Mouse (Mus musculus): ENCODE measurements around the gene Ralgapa2. TPM values are rescaled to one million over a fixed set of nuclear protein-coding genes. Genes with fewer than 3 reads are reported as not detected.

Gene Ralgapa2
- total and polyA plus RNA-seq, 3 experiments: 14.5 to 41.3 (median 36.7) TPM

DNA sequence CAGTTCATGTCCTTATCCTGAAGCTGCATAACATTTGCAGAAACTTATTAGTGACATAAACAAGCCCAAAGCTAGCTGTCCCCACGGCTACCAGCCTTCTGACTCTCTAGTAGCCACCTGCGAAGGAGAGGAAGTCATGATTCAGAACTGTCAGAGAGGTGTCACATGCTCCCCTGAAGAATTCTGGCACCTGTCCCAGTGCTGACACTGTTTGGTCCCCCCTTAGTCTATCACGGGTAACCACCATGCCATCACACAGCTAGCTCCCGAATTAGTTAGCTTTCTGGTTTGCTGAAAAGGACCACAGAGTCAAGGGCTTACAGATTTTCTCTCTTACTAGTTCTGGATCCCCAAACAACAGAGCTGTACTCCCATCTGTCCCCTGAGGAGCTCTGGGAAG lies 247.1 kb downstream of the Ralgapa2 start:
- Histone ChIP-seq H3K4me3 (no peak overlapping the region), H3K27ac (no peak overlapping the region), H3K9ac (ENCODE audit: low read depth, low read length) (no peak overlapping the region), H3K79me2 (replicated peaks; ENCODE audit: control insufficient read depth, insufficient read depth, low read length) (no peaks in the 10 kb centered on the region), H3K36me3 (ENCODE audit: control insufficient read depth, insufficient read depth, low read length) (no peaks in the 10 kb centered on the region; the same call in 1 of the 2 replicates), H3K27me3 (ENCODE audit: control insufficient read depth, insufficient read depth, low read length) (no peaks in the 10 kb centered on the region), H3K4me1 (ENCODE audit: control insufficient read depth, insufficient read depth, low read length) (no peaks in the 10 kb centered on the region; the same call in 1 of the 2 replicates)
- intact Hi-C loops (cut with DNase I): no loop called here
- 28% methylated on average over 4 of the region's 4 CpGs for WGBS
- peak; percentile 33 to 43 for DNase-seq
- no peak for TF ChIP-seq EP300 (IDR thresholded peaks at IDR 0.05; ENCODE audit: insufficient read depth, low read depth, low read length)

DNA sequence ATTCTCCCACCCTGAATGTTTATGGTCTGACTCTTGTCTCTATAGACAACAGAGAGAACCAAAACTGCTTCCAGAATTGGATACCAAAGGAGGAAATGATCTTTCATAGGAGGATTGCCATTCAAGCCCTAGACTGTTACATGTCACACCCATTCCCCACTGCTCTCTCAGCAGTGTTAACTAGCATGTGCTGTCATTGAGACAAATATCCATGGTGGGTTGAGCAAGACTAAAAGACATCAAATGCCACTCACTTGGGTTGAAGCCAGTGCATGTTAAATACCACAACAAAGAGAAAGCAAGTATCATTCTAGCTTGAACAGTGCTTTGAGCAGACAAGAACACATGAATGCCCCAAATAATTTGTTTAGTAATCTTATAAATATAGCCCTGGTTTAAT lies 249.2 kb downstream of the Ralgapa2 start:
- intact Hi-C loops (cut with DNase I): no loop called here

DNA sequence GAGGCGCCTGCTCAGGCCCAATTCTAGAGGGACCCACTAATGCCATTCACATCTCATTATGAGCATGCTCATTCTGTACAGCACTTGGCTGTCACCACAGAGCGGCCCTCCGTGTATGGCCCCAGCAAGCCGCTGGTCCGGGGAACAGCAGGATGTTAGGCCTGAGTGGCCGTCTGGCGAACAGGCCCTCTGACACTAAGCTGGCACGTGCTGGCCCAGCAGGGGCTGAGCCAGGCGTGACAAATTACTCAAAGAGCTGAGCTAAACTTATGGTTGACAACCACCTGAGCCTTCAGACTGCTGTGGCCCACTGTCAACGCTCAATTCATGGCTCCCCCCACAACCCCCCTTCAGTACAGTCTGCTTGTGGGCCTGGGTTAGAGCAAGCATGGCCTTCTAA lies 249.9 kb downstream of the Ralgapa2 start:
- TF ChIP-seq CTCF (IDR thresholded peaks at IDR 0.05) (no peak), POLR2A (IDR thresholded peaks at IDR 0.05; ENCODE audit: insufficient read depth, low read depth, low read length) (no peak), EP300 (IDR thresholded peaks at IDR 0.05; ENCODE audit: insufficient read depth, low read depth, low read length) (no peak)
- intact Hi-C loops (cut with DNase I): no loop called here
- Histone ChIP-seq H3K27me3 (ENCODE audit: control insufficient read depth, insufficient read depth, low read length) (no peaks in the 10 kb centered on the region), H3K36me3 (ENCODE audit: control insufficient read depth, insufficient read depth, low read length) (peaks cover 2% of the 10 kb centered on the region; the same call in 1 of the 2 replicates), H3K9ac (ENCODE audit: low read depth, low read length) (no peak overlapping the region), H3K4me3 (no peak overlapping the region), H3K27ac (no peak overlapping the region), H3K4me1 (ENCODE audit: control insufficient read depth, insufficient read depth, low read length) (no peaks in the 10 kb centered on the region; the same call in 1 of the 2 replicates), H3K79me2 (replicated peaks; ENCODE audit: control insufficient read depth, insufficient read depth, low read length) (no peaks in the 10 kb centered on the region)
- no peak for DNase-seq
- WGBS: 70% methylated on average over 10 of the region's 10 CpGs

More for the DNA sequence above, 249.2 kb downstream of the Ralgapa2 start:
- Histone ChIP-seq H3K79me2 (replicated peaks; ENCODE audit: control insufficient read depth, insufficient read depth, low read length) (no peaks in the 10 kb centered on the region), H3K4me3 (no peak overlapping the region), H3K27ac (no peak overlapping the region), H3K4me1 (ENCODE audit: control insufficient read depth, insufficient read depth, low read length) (no peaks in the 10 kb centered on the region; the same call in 1 of the 2 replicates), H3K36me3 (ENCODE audit: control insufficient read depth, insufficient read depth, low read length) (peaks cover 2% of the 10 kb centered on the region; the same call in 1 of the 2 replicates), H3K27me3 (ENCODE audit: control insufficient read depth, insufficient read depth, low read length) (no peaks in the 10 kb centered on the region), H3K9ac (ENCODE audit: low read depth, low read length) (no peak overlapping the region)
- no peak for TF ChIP-seq CTCF (IDR thresholded peaks at IDR 0.05)
- no peak for TF ChIP-seq POLR2A (IDR thresholded peaks at IDR 0.05; ENCODE audit: insufficient read depth, low read depth, low read length)
- TF ChIP-seq EP300 (IDR thresholded peaks at IDR 0.05; ENCODE audit: insufficient read depth, low read depth, low read length): no peak
- no peak for DNase-seq

DNA sequence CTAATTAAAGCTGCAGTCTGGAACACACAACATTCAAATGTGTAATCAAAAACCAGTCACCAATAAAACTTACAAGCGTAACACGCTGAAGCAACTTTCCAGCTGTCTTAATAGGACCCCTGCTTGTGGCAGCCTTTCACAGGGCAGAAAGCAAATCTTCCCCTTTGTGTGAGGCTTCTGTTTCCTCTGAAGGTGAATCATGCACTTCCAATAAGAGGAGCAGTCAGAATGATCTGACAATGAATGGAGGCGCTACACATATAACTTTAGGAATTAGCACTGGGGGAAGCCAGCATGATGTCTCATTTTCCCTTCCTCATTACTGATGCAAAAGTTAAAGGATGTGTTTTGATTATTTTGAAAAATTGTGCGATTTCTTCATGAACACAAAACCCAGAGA lies 251.0 kb downstream of the Ralgapa2 start:
- TF ChIP-seq POLR2A (IDR thresholded peaks at IDR 0.05; ENCODE audit: insufficient read depth, low read depth, low read length) (no peak), CTCF (IDR thresholded peaks at IDR 0.05) (no peak)
- Histone ChIP-seq H3K79me2 (replicated peaks; ENCODE audit: control insufficient read depth, insufficient read depth, low read length) (no peaks in the 10 kb centered on the region), H3K4me1 (ENCODE audit: control insufficient read depth, insufficient read depth, low read length) (peaks cover 1% of the 10 kb centered on the region; the same call in 1 of the 2 replicates), H3K9ac (ENCODE audit: low read depth, low read length) (no peak overlapping the region), H3K27me3 (ENCODE audit: control insufficient read depth, insufficient read depth, low read length) (no peaks in the 10 kb centered on the region), H3K27ac (no peak overlapping the region), H3K4me3 (no peak overlapping the region), H3K36me3 (ENCODE audit: control insufficient read depth, insufficient read depth, low read length) (peaks cover 2% of the 10 kb centered on the region; the same call in 1 of the 2 replicates)
- WGBS: 92% methylated on average over 4 of the region's 4 CpGs
- intact Hi-C loops (cut with DNase I): no loop called here
- no peak for DNase-seq

DNA sequence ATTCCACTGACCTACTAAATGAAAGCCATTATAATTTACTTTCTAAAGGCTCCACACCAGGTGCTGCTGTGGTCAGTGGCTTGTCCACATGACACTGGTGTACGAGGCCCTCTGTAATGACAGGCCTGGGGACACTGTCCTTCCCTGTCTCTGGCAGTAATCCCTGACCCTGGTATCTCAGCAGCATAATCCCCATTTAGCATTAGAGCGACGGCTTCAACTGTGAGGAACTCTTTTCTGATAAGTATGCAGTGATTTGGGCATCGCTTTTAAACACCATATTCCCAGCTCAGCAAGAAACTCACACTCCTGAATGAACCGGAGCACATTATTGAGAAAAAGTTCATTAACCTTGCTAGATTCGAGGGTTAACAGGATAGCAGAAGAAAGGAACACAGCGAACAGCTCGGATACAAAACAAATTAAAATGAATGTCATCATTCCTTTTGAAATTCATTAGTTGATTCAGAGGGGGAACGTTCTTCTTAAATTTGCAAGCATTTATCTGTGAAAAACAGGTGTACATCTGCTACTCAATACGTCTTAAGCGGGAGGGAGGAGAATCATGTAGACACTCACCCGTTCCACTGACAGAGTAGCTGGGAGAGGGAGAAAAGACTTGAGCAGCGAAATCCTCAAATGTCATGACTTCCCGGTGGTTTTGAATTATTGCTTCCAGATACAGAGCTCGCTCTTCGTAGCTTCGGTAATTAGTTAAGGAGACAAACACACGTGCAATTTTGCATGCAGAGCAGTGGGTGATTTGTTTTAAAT lies 252.2 kb downstream of the Ralgapa2 start:
- H3K4me1 ChIP-seq (ENCODE audit: control insufficient read depth, insufficient read depth, low read length): peaks cover 1% of the 10 kb centered on the region; the same call in 1 of the 2 replicates
- H3K27ac ChIP-seq: no peak overlapping the region
- no peak overlapping the region for H3K4me3 ChIP-seq
- H3K9ac ChIP-seq (ENCODE audit: low read depth, low read length): no peak overlapping the region
- H3K79me2 ChIP-seq (replicated peaks; ENCODE audit: control insufficient read depth, insufficient read depth, low read length): no peaks in the 10 kb centered on the region
- peaks cover 2% of the 10 kb centered on the region; the same call in 1 of the 2 replicates for H3K36me3 ChIP-seq (ENCODE audit: control insufficient read depth, insufficient read depth, low read length)
- H3K27me3 ChIP-seq (ENCODE audit: control insufficient read depth, insufficient read depth, low read length): no peaks in the 10 kb centered on the region
- intact Hi-C loops (cut with DNase I): loop anchor here (10.0 kb wide), 1 partner anchor 305 kb away; no protein-coding TSS in a partner anchor
- 78% methylated on average over 18 of the region's 18 CpGs for WGBS
- no peak for DNase-seq
- TF ChIP-seq POLR2A (IDR thresholded peaks at IDR 0.05; ENCODE audit: insufficient read depth, low read depth, low read length): no peak
- no peak for TF ChIP-seq CTCF (IDR thresholded peaks at IDR 0.05)
- TF ChIP-seq EP300 (IDR thresholded peaks at IDR 0.05; ENCODE audit: insufficient read depth, low read depth, low read length): no peak
